Mouse (Mus musculus) olfactory bulb, adult 2 months (tissue): ENCODE results near the gene Btn2a2.

Experiments used
- CTCF ChIP-seq: fragments of 200-500 bp; IDR thresholded peaks from 2 replicates; pipeline ENCODE4 v1.5.1; 2012; ENCODE audit warnings: low read depth, mild to moderate bottlenecking, low read length, moderate library complexity; ENCODE audit not compliant: insufficient read depth
- POLR2A ChIP-seq: fragments of 200-500 bp; IDR thresholded peaks from 2 replicates; pipeline ENCODE4 v1.6.1; 2012; ENCODE audit warnings: mild to moderate bottlenecking, low read depth, low read length, moderate library complexity; ENCODE audit not compliant: insufficient read depth

DNA sequence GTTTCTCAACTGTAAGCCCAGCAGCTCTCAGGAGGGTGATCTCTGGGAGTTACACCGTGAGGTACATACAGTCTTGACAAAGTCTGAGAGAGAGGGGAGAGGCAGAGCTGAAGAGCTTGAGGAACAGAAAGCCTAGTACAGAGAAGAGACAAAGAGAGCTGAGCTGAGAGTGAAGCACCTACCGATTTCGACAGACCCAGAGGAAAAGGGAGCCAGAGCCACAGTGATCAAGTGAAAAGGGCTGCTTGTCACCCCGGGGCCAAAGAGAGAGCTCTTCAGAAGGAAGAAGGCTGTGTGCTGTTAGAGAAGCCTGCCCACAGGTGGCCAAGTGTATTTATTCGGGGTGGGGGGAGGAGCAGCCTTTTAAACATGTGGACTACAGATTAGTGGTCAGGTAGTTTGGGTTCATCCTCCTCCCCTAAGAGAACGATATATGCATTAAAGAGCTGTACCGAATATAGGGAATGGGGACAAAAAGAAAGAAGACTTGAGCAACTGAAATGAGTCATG is 23.0 kb downstream of the Btn2a2 start, which contains the start of gene Btn1a1:
- TF ChIP-seq CTCF, result no peak
- TF ChIP-seq POLR2A, result no peak
